Mouse (Mus musculus) kidney, adult 2 months (tissue): ENCODE measurements around the gene Rassf10. TPM values are rescaled to one million over a fixed set of nuclear protein-coding genes. Genes with fewer than 3 reads are reported as not detected.
A peak's percentile ranks its signal among the peaks of the same experiment; 100 is the strongest.
"Not testable (repeated sequence)": the region's sequence is repeated elsewhere in the genome, so short reads cannot be mapped to it uniquely, and the experiment has no call there.

Experiments used
- DNase-seq: peaks from one replicate; pipeline ENCODE4 v3.0.0; 2021
- H3K27ac ChIP-seq: fragments of 200-500 bp; 2 replicates; pipeline ENCODE4 v1.5.1; 2012; ENCODE audit warnings: low read depth, low read length, control low read depth, inconsistent platforms; ENCODE audit not compliant: insufficient read depth
- H3K27me3 ChIP-seq: fragments of 200-500 bp; replicated peaks from 2 replicates; pipeline ENCODE4 v1.6.1; 2012; ENCODE audit warnings: mild to moderate bottlenecking, moderate library complexity, low read length, inconsistent platforms; ENCODE audit not compliant: control insufficient read depth, insufficient read depth
- H3K36me3 ChIP-seq: fragments of 200-500 bp; 2 replicates; pipeline ENCODE4 v1.6.1; 2012; ENCODE audit warnings: mild to moderate bottlenecking, moderate library complexity, low read length, inconsistent platforms; ENCODE audit not compliant: control insufficient read depth, insufficient read depth
- H3K4me1 ChIP-seq: fragments of 200-500 bp; 2 replicates; pipeline ENCODE4 v1.6.1; 2011; ENCODE audit warnings: low read length; ENCODE audit not compliant: control insufficient read depth, insufficient read depth
- H3K4me3 ChIP-seq: fragments of 200-500 bp; 2 replicates; pipeline ENCODE4 v1.5.1; 2011; ENCODE audit warnings: mild to moderate bottlenecking, low read depth, low read length, control low read depth; ENCODE audit not compliant: insufficient read depth
- CTCF ChIP-seq: fragments of 200-500 bp; conservative IDR thresholded peaks from 2 replicates; pipeline ENCODE4 v1.5.1; 2011; ENCODE audit warnings: low read depth, mild to moderate bottlenecking, control low read depth, low read length, moderate library complexity, mixed read lengths; ENCODE audit not compliant: insufficient read depth, insufficient read length
- POLR2A ChIP-seq: fragments of 200-500 bp; IDR thresholded peaks from one replicate; pipeline ENCODE4 v1.6.1; 2011; ENCODE audit warnings: low read depth, low read length, control low read depth
- WGBS: fragments of 180-500 bp; shearing (Covaris S2); methylation state at CpG from one replicate; pipeline ENCODE4 v1.1.7; 2018; 5-methylcytosine and 5-hydroxymethylcytosine counted together
- polyA plus RNA-seq: library from polyadenylated mRNA; depleted of rRNA; stranded (reverse); fragments of >200 nt; gene quantifications from 2 replicates; pipeline ENCODE4 v1.2.3, GENCODE M21; 2012

The Rassf10 gene
- polyA plus RNA-seq, 1 experiment: 1.7 TPM

DNA sequence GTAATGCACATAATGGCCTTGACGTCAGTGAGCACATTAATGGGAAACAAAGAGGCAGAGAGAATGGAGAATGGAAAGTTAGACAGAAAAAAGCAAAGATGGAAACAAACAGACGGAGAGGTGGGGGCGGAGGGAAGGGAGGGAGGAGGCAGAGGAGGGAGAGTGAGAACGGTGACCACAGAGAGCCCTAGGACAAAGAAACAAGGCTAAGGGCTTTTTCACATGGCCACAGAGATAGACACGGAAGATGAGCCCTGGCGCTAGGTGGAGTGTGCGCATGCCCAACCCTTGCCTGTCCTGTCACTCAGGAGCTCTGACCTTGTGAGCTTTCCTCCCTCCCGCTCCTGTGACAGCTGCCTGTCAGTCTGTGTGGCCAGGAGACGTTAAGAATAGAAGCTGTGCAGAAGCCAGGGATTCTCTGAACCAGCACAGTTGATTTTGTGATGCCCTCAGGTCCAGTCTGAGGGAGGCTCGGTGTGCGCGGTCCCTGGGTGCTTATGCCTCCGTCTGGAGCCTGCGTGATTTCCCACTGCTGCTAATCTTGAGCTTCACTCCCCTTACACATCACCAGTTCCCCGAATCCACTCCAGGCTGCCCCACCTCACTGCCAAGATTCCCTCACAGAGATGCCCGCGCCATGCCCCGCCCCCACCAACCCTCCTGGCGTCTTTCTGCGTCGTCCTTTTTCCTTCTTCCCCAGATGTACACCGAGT lies 35.3 kb upstream of the Rassf10 start:
- WGBS: 53% methylated on average over 22 of the region's 22 CpGs
- no peaks in the 10 kb centered on the region for H3K36me3 ChIP-seq
- H3K4me1 ChIP-seq: no peaks in the 10 kb centered on the region
- no peak overlapping the region for H3K4me3 ChIP-seq
- no peak for DNase-seq
- TF ChIP-seq POLR2A: no peak
- TF ChIP-seq CTCF: no peak
- no peaks in the 10 kb centered on the region for H3K27me3 ChIP-seq
- no peak overlapping the region for H3K27ac ChIP-seq

DNA sequence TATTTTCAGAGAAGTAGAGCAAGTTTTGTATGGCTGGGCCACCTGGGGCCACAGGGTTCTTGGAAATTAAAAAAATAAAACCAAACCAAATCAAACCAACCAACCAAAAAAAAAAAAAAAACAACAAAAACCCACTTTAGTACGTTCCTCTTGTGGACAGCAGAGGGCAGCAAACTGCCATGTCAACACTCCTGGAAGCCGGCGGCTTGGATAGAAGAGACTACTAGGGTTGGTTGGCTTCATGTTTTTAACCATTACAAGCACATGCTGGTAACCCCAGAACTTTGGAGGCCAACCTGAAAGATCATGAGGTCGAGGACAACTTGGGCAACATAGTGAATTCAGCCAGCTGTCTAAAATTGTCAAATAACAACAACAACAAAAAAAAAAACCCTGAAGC lies 33.9 kb upstream of the Rassf10 start:
- H3K27ac ChIP-seq: no peak overlapping the region
- TF ChIP-seq POLR2A (no peak), CTCF (peak; percentile 71)
- no peaks in the 10 kb centered on the region for H3K4me1 ChIP-seq
- H3K4me3 ChIP-seq: no peak overlapping the region
- peak; percentile 63 for DNase-seq
- H3K36me3 ChIP-seq: no peaks in the 10 kb centered on the region
- no peaks in the 10 kb centered on the region for H3K27me3 ChIP-seq
- 1% methylated on average over 4 of the region's 4 CpGs for WGBS

DNA sequence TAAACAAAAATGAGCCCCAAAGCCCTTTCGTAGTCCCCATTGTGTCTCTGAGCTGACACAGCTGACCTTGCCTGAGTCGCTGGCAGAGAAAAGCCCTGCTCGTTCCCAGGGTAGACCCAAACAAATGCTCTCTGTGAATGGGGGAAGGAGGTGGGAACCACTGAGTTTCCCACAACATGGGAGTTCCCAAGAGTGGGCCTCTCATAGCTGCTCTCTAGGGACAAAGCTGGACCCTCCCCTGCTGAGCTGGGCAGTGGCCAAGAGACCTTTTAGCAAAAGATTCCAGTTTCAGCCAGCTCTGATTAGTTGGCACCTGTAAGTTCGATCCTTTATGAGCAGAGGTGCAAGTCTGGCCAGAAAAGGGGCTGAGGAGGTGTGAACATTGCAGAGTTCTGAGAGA lies 31.0 kb upstream of the Rassf10 start:
- TF ChIP-seq POLR2A: no peak
- no peak for TF ChIP-seq CTCF
- no peaks in the 10 kb centered on the region for H3K27me3 ChIP-seq

DNA sequence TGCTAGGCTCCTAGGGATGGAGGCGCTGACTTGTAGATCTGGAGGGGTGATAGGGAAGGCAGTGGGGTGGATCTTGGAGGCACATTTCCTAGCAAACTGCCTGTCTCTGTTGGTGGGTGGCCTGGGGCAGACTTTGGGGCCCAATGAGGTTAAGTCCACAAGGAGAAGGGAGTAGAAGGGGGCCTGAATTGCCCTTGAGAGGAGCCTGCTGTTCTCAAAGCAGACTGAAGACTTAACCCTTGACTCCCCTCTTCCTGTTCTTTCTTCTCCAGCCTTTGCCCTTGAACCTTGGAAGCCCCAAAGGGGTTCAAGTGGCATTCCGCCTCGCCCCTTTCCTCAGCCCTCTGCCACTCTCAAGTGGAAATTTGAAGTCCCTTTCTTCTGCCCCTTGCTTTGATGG lies 30.1 kb upstream of the Rassf10 start:
- H3K27me3 ChIP-seq: no peaks in the 10 kb centered on the region
- WGBS: 81% methylated on average over 3 of the region's 3 CpGs
- TF ChIP-seq CTCF (no peak), POLR2A (no peak)
- H3K4me3 ChIP-seq: no peak overlapping the region
- H3K4me1 ChIP-seq: no peaks in the 10 kb centered on the region
- H3K36me3 ChIP-seq: no peaks in the 10 kb centered on the region
- no peak for DNase-seq
- H3K27ac ChIP-seq: no peak overlapping the region

More for the DNA sequence above, 31.0 kb upstream of the Rassf10 start:
- DNase-seq: no peak
- Histone ChIP-seq H3K4me3 (no peak overlapping the region), H3K27ac (no peak overlapping the region), H3K4me1 (no peaks in the 10 kb centered on the region), H3K36me3 (no peaks in the 10 kb centered on the region)
- 65% methylated on average over 4 of the region's 4 CpGs for WGBS

DNA sequence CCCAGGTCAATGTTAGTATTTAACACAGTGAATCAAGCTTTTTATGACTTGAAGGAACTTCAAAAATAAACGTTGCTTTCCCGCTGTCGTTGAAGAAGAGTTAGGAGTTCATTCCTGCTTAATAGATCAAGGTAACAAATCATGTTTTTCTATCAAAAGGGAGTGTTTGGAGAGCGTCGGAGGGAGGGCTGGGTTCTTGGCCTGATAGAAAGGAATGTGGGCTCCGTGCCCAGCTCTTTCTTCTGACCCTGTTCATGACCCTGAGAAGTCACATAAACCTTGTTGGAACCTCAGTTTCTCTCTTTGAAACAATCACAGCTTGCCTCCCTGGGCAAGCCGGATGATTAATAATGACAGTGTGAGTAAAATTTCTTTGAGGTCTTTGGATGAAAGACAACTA lies 23.1 kb upstream of the Rassf10 start:
- TF ChIP-seq CTCF (no peak), POLR2A (no peak)
- no peak overlapping the region for H3K4me3 ChIP-seq
- no peaks in the 10 kb centered on the region for H3K36me3 ChIP-seq
- WGBS: 10% methylated on average over 7 of the region's 7 CpGs
- H3K27ac ChIP-seq: no peak overlapping the region
- H3K27me3 ChIP-seq: no peaks in the 10 kb centered on the region
- peak; percentile 65 for DNase-seq
- H3K4me1 ChIP-seq: no peaks in the 10 kb centered on the region; the same call in 1 of the 2 replicates

DNA sequence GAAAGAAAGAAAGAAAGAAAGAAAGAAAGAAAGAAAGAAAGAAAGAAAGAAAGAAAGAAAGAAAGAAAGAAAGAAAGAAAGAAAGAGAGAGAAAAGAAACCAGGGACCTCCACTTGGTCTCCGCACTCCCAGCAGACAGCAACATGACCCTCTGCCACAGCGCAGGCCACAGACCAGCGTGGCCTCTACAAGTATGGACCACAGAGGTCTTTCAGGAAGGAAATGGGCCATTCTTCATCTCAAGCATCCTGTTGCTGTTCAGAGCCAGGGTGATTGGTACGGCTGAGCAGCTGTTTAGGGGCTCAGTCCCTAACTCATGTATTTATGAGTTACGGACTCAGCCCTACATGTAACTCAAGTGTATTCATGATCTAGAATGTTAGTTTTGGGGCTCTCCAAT lies 17.9 kb upstream of the Rassf10 start:
- H3K27ac ChIP-seq, H3K36me3 ChIP-seq, DNase-seq, H3K27me3 ChIP-seq, H3K4me3 ChIP-seq, H3K4me1 ChIP-seq: not testable (repeated sequence)
- WGBS: 80% methylated on average over 5 of the region's 5 CpGs

DNA sequence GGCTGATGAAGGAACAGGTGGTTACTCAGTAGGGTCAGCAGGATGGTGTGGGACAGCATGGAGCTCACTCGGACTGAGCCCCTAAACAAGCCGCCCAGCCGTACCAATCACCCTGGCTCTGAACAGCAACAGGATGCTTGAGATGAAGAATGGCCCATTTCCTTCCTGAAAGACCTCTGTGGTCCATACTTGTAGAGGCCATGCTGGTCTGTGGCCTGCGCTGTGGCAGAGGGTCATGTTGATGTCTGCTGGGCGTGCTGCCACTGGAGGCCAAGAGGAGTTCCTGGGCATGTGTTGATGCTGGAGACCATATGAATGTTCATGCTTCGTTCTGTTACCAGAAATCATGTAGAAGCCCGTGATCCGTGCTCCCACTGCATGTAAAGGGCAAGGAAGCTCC lies 16.7 kb upstream of the Rassf10 start:
- 83% methylated on average over 8 of the region's 8 CpGs for WGBS
- H3K27me3 ChIP-seq: no peaks in the 10 kb centered on the region
- no peak overlapping the region for H3K4me3 ChIP-seq
- TF ChIP-seq POLR2A: no peak
- no peak for DNase-seq
- H3K36me3 ChIP-seq: no peaks in the 10 kb centered on the region
- no peaks in the 10 kb centered on the region for H3K4me1 ChIP-seq
- H3K27ac ChIP-seq: no peak overlapping the region

DNA sequence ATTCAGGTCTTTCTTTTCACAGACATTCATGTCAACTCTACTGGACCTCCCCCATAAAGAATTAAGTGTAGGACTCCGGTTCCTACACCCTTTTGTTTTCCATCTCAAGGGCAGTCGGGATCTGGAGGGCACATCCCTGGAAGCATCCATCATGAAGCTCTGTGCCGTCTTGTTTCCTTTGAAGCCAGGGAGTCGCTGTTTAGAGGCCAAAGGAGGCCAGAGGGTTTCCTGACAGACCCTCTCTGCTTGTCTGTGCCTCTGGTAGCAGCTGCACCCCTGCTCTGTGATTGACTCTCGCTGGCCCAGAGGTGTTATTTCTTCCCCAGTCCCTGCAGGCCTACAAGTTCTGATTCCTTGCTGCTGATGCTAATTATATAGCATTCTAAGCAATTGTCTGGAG lies 14.8 kb upstream of the Rassf10 start:
- 57% methylated on average over 5 of the region's 5 CpGs for WGBS
- no peak for DNase-seq
- H3K36me3 ChIP-seq: no peaks in the 10 kb centered on the region
- TF ChIP-seq CTCF: no peak
- TF ChIP-seq POLR2A: no peak
- H3K4me1 ChIP-seq: no peaks in the 10 kb centered on the region
- no peak overlapping the region for H3K27ac ChIP-seq
- no peaks in the 10 kb centered on the region for H3K27me3 ChIP-seq
- H3K4me3 ChIP-seq: no peak overlapping the region
